Mouse (Mus musculus): Measurements from ENCODE around the gene Apex2.
"Not testable (repeated sequence)": the region's sequence is repeated elsewhere in the genome, so short reads cannot be mapped to it uniquely, and the experiment has no call there.

Gene Apex2

GRCm38 (mm10) chrX:150508696-150509095, 81.0 kb downstream of the Apex2 start:
- no peak for DNase-seq (ENCODE audit: low read depth, low spot score)

DNA sequence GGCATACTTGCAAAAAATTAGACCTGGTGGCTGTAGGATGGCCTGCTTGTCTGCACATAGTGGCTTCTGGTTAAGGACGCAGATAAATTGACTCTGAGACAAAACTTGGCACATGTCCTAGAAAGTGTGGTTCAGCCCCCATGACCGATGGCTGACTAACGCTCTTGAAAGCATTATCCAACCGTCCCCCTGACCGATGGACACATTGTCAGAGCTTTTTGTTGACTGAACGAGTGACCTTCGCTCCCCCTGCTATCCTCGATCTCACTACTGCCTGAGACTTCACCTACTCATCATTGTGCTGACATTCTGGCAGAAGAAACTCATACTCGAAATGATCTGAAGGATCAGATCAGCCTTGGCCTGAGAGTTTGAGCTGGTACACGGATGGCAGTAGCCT, 101.9 kb downstream of the Apex2 start:
- DNase-seq (ENCODE audit: low read depth, low spot score), result not testable (repeated sequence)

- DNase-seq (ENCODE audit: low read depth, low spot score), result not testable (repeated sequence)
Observed at GRCm38 (mm10) chrX:150486314-150487030, 103.2 kb downstream of the Apex2 start.

GRCm38 (mm10) chrX:150477854-150478780, 111.6 kb downstream of the Apex2 start:
- DNase-seq (ENCODE audit: low read depth, low spot score), result peak; percentile 89

- DNase-seq (ENCODE audit: low read depth, low spot score), result no peak
Observed at GRCm38 (mm10) chrX:150471416-150471815, 118.3 kb downstream of the Apex2 start.

All from CD4-positive, CD25-positive, alpha-beta regulatory T cell, adult 2 months (primary cell).